Mouse (Mus musculus): ENCODE measurements at regions not wholly inside any gene's neighbourhood (a gene's known extent, or its start where the extent isn't known, plus 50 kb on each side); places are given as distances from the start of the nearest gene placed in this dataset.

DNA sequence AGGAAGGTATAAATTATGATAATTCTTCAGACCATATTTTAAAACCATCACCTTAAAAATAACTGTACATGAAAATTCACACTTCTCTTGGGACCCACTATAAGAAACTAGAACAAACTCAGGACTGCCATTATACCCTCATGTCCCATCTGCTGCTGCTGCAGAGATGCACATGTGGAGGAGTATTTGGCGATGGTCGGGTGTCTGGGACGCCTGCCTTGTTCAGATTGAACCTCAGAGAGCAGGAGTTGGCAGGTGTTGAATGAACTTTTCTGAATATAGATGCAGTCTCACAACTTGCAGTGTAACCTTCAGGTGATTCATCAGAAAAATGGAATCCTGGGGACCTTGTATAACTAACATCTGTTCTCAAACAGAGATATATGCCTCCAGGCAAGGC is 1338.0 kb downstream of the Slc22a22 start:
- Histone ChIP-seq H3K4me2 (replicated peaks; ENCODE audit: low read depth) (no peak overlapping the region), H3K36me3 (ENCODE audit: control insufficient read depth, insufficient read depth) (no peaks in the 10 kb centered on the region), H3K27me3 (replicated peaks; ENCODE audit: control insufficient read depth, insufficient read depth, low read length) (no peaks in the 10 kb centered on the region), H3K9ac (ENCODE audit: low read depth, low read length) (no peak overlapping the region), H3K9me3 (ENCODE audit: control insufficient read depth) (no peaks in the 10 kb centered on the region), H3K4me3 (ENCODE audit: low read depth, low read length) (no peak overlapping the region), H3K4me1 (replicated peaks; ENCODE audit: control insufficient read depth, insufficient read depth, low read length) (no peaks in the 10 kb centered on the region), H3K27ac (ENCODE audit: low read depth, low read length) (no peak overlapping the region)
- no peak for ATAC-seq
- no peak for TF ChIP-seq CTCF (IDR thresholded peaks at IDR 0.05; ENCODE audit: low read depth)
- 85% methylated on average over 3 of the region's 3 CpGs for WGBS

DNA sequence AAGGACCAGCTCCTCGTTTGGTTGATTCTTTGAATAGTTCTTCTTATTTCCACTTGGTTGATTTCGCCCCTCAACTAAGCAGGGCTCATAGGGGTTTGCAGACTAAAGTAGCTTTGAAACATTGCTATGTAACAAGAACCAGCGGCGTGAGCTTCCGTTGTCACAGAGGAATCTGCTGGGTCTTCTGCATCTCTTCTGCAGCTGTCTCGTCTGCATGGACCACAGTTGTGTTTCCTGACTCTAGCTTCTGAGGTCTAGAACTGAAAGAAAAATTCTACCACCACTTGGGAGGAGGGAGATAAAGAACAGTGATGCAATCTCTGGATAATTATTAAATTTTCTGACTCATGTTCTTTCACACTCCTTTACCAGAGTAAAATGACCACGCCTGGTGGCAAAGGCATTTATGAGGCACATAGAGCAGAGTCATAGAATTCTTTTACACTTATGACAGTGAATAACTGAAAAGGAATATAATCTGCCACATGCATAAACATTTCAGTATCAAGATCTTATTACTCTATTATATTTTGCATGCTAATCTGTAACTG is 1340.9 kb downstream of the Slc22a22 start:
- Histone ChIP-seq H3K27me3 (replicated peaks; ENCODE audit: control insufficient read depth, insufficient read depth, low read length) (no peaks in the 10 kb centered on the region), H3K9me3 (ENCODE audit: control insufficient read depth) (no peaks in the 10 kb centered on the region), H3K4me2 (replicated peaks; ENCODE audit: low read depth) (no peak overlapping the region), H3K4me1 (replicated peaks; ENCODE audit: control insufficient read depth, insufficient read depth, low read length) (no peaks in the 10 kb centered on the region), H3K27ac (ENCODE audit: low read depth, low read length) (no peak overlapping the region), H3K4me3 (ENCODE audit: low read depth, low read length) (no peak overlapping the region), H3K36me3 (ENCODE audit: control insufficient read depth, insufficient read depth) (no peaks in the 10 kb centered on the region), H3K9ac (ENCODE audit: low read depth, low read length) (no peak overlapping the region)
- ATAC-seq: peak; percentile 41; the same call in 1 of the 2 replicates
- 73% methylated on average over 7 of the region's 7 CpGs for WGBS
- no peak for TF ChIP-seq CTCF (IDR thresholded peaks at IDR 0.05; ENCODE audit: low read depth)

DNA sequence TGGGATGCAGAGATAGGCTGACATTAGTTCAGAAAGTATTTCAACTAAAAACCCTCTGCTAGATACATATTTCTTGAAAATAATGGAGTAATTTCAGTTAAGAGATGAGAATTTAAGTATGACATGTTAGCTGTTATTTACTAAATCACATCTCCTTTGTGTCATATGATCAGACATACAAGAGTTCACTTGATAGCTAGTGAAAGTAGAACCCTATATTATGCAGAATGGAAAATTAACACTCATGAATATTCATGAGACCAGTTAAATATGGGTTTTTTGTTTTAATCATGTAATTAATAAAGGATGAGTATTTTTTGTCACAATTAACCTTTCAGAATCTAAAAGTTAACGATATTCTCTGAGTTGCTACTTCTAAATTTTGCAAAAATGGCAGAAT is 1349.4 kb downstream of the Slc22a22 start:
- 91% methylated on average over 1 of the region's 1 CpGs for WGBS
- Histone ChIP-seq H3K9ac (ENCODE audit: low read depth, low read length) (no peak overlapping the region), H3K36me3 (ENCODE audit: control insufficient read depth, insufficient read depth) (no peaks in the 10 kb centered on the region), H3K27me3 (replicated peaks; ENCODE audit: control insufficient read depth, insufficient read depth, low read length) (no peaks in the 10 kb centered on the region), H3K9me3 (ENCODE audit: control insufficient read depth) (no peaks in the 10 kb centered on the region), H3K4me3 (ENCODE audit: low read depth, low read length) (no peak overlapping the region), H3K4me2 (replicated peaks; ENCODE audit: low read depth) (no peak overlapping the region), H3K27ac (ENCODE audit: low read depth, low read length) (no peak overlapping the region), H3K4me1 (replicated peaks; ENCODE audit: control insufficient read depth, insufficient read depth, low read length) (no peaks in the 10 kb centered on the region)
- ATAC-seq: no peak
- TF ChIP-seq CTCF (IDR thresholded peaks at IDR 0.05; ENCODE audit: low read depth): no peak

DNA sequence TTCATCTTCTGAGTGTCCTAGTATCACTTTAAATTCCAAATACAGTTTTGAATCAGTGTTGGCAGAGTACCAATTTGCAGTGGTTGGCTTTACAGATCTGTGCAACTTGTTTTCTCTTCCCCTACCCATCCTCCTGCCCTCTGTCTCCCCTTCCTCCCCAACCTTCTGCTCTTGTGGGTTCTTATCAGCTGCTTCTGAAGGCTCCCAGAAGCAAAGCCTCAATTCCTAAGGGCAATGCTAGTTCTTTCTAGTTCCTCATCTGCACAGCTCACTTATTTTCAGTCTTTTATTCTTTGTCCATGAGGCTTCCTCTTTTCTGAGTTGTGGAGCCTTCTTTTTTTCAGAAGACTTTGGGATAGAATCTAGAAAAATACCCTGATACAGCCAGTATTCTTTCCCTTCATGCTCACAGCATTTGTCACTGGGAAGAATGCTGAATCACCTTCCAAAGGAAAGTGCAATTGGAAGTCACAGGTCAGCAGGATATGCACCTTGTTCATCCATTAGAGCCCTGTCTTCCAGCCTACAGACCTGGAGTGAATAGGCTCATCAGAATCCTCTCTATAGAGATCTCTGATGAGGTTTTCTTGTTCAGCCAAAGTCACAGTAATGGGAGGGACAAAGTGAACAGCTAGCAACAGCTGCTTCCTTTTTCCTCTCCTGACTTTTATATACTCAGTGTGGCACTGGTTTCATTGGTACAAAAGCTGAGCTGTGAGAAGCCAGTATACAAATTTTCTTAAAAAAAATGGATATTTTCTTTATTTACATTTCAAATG is 1357.9 kb downstream of the Slc22a22 start:
- no peaks in the 10 kb centered on the region for H3K36me3 ChIP-seq (ENCODE audit: control insufficient read depth, insufficient read depth)
- no peak overlapping the region for H3K4me2 ChIP-seq (replicated peaks; ENCODE audit: low read depth)
- H3K27ac ChIP-seq (ENCODE audit: low read depth, low read length): no peak overlapping the region
- ATAC-seq: no peak
- no peaks in the 10 kb centered on the region for H3K4me1 ChIP-seq (replicated peaks; ENCODE audit: control insufficient read depth, insufficient read depth, low read length)
- no peak overlapping the region for H3K4me3 ChIP-seq (ENCODE audit: low read depth, low read length)
- no peak for TF ChIP-seq CTCF (IDR thresholded peaks at IDR 0.05; ENCODE audit: low read depth)
- H3K9me3 ChIP-seq (ENCODE audit: control insufficient read depth): no peaks in the 10 kb centered on the region
- H3K9ac ChIP-seq (ENCODE audit: low read depth, low read length): no peak overlapping the region
- H3K27me3 ChIP-seq (replicated peaks; ENCODE audit: control insufficient read depth, insufficient read depth, low read length): no peaks in the 10 kb centered on the region

DNA sequence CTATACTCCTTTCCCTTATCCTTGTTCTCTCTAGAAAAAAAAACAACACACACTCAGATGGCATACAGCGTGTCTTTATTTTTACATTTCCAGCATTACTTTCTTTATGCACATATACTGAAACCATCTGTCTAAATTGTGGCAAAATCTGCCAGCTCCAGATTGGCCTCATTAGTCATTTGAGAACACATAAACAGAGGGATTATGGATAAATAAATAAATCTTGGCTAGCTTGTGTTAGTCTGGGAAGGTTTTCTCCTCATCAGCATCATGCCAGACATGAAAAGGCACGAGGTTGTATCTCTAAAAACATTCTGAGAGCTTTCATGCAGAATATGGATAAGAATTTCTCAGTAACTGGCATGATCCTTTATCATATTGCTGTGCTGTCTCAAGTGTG is 1369.1 kb downstream of the Slc22a22 start:
- Histone ChIP-seq H3K27ac (ENCODE audit: low read depth, low read length) (no peak overlapping the region), H3K9me3 (ENCODE audit: control insufficient read depth) (no peaks in the 10 kb centered on the region), H3K36me3 (ENCODE audit: control insufficient read depth, insufficient read depth) (no peaks in the 10 kb centered on the region), H3K27me3 (replicated peaks; ENCODE audit: control insufficient read depth, insufficient read depth, low read length) (no peaks in the 10 kb centered on the region), H3K4me3 (ENCODE audit: low read depth, low read length) (no peak overlapping the region), H3K9ac (ENCODE audit: low read depth, low read length) (no peak overlapping the region), H3K4me2 (replicated peaks; ENCODE audit: low read depth) (no peak overlapping the region), H3K4me1 (replicated peaks; ENCODE audit: control insufficient read depth, insufficient read depth, low read length) (no peaks in the 10 kb centered on the region)
- 47% methylated on average over 2 of the region's 2 CpGs for WGBS
- no peak for ATAC-seq
- no peak for TF ChIP-seq CTCF (IDR thresholded peaks at IDR 0.05; ENCODE audit: low read depth)

DNA sequence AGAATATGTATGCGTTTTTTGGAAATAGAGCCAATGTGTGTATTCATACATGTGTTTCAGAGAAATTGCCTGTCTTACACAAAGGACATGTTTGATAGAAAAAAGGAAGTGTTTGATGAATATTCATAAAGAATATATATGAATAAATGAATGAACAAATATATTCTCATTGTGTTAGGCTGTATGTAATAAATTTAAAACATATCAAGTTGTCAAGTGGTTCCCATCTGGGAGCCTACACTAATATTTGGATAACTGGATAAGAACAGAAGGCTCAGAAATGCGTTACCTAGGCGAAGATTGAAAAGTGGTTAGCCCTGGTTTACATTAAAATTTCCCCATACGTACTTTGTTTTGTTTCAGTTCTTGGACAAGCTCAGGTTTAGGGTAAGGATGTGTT is 1369.7 kb downstream of the Slc22a22 start:
- WGBS: 53% methylated on average over 4 of the region's 4 CpGs
- Histone ChIP-seq H3K27me3 (replicated peaks; ENCODE audit: control insufficient read depth, insufficient read depth, low read length) (no peaks in the 10 kb centered on the region), H3K9ac (ENCODE audit: low read depth, low read length) (no peak overlapping the region), H3K27ac (ENCODE audit: low read depth, low read length) (no peak overlapping the region), H3K4me3 (ENCODE audit: low read depth, low read length) (no peak overlapping the region), H3K4me1 (replicated peaks; ENCODE audit: control insufficient read depth, insufficient read depth, low read length) (no peaks in the 10 kb centered on the region), H3K9me3 (ENCODE audit: control insufficient read depth) (no peaks in the 10 kb centered on the region), H3K36me3 (ENCODE audit: control insufficient read depth, insufficient read depth) (no peaks in the 10 kb centered on the region), H3K4me2 (replicated peaks; ENCODE audit: low read depth) (no peak overlapping the region)
- no peak for TF ChIP-seq CTCF (IDR thresholded peaks at IDR 0.05; ENCODE audit: low read depth)
- ATAC-seq: no peak

All from intestine, postnatal 0 days (tissue).